Mouse (Mus musculus) cerebellum, adult 2 months (tissue): ENCODE measurements around the gene Reg3g.

Experiments
- CTCF ChIP-seq: fragments of 200-500 bp; IDR thresholded peaks from 2 replicates; pipeline ENCODE4 v1.5.1; 2011; ENCODE audit warnings: low read depth, mild to moderate bottlenecking, control low read depth, low read length, moderate library complexity, borderline replicate concordance; ENCODE audit not compliant: insufficient read depth
- POLR2A ChIP-seq: fragments of 200-500 bp; IDR thresholded peaks from 2 replicates; pipeline ENCODE4 v1.6.1; 2011; ENCODE audit warnings: low read length, control low read depth, borderline replicate concordance; ENCODE audit not compliant: insufficient read depth

GRCm38 (mm10) chr6:78510173-78510900 is 41.7 kb upstream of the Reg3g start:
- TF ChIP-seq CTCF, result no peak
- TF ChIP-seq POLR2A, result no peak
